Mouse (Mus musculus) spleen, embryonic (tissue): Measurements from ENCODE around the gene Faap20.

Source experiments
- CTCF ChIA-PET: fragments of 350-600 bp; sonication (Branson Sonifier 250); formaldehyde crosslinking; loops from one replicate; lab custom pipeline; 2022; lab: Charles Lee

Faap20 gene

DNA sequence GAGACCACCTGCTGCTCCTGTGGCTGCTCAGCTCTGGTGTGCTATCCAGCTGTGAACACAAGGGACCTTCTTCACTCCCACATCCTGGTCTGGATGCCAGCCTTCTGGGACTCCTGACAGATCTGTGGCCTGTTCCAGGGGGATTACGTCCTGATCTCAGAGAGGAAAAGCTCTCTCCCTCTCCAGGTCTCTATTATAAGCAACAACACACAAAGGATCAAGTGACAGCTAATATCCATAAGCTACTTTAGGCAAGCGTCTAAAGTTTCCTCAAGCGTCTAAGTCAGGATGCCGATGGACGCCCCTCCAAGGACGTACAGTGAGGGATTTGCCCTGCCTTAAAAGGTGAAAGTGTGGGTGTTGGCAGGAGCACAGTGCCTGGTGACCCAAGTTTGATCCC is 32.6 kb downstream of the Faap20 start:
- CTCF ChIA-PET, result no interaction called here

DNA sequence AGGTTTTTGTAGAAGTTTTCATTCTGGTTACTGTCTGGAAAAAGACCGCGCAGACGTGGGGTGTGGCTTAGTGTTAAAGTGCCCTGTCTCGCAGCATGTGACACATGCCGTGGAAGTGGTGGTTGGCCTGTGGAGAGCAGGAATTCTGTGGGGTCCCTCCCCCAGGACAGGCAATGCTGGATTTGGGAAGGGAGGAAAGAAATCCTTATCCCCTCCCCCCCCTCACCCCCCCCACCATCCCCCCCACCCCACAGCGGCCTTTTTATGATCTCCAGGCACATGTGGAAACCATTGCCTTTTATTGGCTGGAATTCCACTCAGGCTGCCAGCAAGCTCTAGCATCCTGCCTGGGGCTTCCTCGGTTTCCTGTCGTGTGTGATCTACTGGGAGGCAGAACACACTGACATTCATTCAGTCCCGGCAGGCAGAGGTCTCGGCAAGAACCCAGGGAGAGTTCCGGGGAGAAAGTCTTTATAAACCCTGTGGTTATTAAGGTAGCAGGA is 33.5 kb downstream of the Faap20 start:
- CTCF ChIA-PET, result no interaction called here

DNA sequence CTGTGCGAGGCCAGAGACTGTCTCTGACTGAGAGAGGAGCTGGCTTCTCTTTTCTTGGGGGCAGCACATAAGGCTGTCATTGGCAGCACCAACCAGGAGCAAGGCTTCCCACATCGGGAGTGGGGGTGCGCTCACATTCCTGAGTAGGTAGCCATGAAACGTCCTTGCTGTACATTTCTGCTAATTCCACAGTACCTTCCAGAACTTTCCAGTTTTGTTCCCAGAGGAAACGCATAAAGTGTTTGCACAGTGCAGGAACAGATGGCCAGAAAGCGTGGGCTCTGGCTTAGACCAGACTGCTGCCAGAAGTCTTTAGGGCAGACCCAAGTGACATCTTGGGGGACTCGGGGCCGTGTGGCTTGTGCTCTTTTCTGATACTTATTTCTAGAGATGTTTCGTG is 34.0 kb downstream of the Faap20 start:
- CTCF ChIA-PET, result no interaction called here

DNA sequence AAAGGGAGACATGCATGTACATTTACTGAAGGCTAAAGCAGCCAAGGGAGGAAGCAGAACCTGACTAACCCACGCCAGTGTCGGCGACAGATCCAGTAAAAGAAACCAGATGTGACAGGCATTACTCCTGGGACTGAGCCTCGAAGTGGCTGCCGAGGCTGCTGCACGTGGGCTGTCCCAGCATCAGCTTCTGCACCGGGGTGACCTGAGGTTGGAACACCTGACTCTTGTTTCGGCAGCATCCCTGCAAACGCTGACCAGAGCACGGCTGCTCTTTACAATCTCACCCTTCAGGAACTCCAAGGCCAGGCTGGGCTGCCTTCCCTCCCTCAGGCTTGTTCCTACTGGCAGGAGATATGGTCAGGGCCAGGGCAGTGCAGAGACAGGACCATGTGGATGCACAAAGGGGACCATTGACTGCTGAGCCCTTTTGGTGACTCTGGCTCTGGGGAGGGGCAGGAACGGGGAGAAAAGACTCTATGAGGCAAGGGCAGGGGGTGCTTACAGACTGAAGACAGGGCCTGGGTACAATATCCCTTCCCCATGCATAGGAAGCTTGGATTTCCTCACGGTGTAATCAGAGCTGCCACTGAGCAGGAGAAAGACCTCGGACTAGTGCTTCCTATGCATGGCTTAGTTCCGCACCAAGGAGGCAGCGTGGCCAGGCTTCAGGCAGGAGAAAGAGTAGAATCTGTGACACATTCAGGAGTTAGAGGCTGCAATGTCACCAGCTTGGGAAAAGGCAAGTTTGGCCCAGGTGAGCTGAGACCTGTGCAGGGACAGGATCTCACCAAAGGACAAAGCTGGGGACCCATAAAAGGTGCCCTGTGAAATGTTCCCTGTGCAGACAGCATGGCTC is 35.1 kb downstream of the Faap20 start:
- CTCF ChIA-PET, result no interaction called here

DNA sequence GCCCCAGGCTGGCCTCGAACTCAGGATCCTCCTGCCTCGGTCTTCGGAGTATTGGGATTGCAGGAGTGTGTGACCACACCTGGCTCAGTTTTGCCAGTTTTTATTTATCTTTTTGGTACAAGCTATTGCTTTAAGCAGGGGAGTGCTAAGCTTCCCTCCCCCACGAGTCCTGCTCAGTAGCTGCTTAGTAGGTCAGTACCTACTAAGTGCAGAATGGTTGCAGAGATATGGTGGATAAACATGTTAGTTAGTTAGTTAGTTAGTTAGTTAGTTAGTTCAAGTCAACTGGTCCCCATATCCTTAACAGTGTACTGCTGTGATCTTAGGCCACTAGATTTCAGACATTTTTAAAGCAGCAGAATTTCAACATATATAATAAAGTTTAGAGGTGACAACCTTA is 36.5 kb downstream of the Faap20 start:
- CTCF ChIA-PET, result no interaction called here

DNA sequence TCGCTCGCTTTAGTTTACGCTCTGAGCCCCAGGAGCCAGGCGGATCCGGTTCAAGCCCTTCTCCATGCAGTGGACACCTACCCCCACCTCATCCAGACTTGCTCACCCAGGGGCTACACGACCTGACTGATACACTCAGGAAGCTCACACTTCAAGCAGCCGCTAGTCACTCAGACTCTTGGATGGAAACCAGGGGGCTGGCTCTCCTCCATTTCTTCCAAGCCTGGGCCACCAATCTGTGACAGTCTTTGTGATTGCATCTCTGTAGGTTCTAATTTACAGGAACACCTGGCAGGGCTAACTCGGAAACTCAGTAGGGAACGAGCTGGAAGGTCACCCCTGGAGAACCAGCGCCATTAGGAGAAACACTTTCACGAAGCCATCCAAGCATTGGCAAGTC is 38.1 kb downstream of the Faap20 start:
- CTCF ChIA-PET, result no interaction called here

DNA sequence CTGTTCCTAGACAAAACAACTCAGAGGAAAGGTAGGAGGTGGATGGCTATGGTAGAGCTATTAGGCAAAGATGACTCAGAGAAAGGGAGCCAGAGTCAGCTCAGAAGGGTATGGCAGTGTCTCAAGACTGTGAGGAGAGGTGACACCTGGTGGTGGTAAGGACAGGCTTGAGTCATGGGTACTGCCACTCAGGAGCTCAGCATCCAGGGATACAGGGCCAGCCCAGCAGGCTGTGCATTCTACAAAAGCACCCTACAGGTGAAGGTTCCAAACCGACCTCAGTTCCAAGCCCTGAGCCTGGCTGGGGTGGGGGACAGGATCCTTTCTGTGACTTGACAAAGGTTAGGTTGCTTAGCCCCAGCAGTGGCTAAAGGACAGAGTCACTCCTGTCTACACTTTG is 39.0 kb downstream of the Faap20 start:
- CTCF ChIA-PET, result interaction anchor here (0.6 kb wide), 1 partner anchor 40 kb away, joined by 6 read pairs; no protein-coding TSS in a partner anchor

DNA sequence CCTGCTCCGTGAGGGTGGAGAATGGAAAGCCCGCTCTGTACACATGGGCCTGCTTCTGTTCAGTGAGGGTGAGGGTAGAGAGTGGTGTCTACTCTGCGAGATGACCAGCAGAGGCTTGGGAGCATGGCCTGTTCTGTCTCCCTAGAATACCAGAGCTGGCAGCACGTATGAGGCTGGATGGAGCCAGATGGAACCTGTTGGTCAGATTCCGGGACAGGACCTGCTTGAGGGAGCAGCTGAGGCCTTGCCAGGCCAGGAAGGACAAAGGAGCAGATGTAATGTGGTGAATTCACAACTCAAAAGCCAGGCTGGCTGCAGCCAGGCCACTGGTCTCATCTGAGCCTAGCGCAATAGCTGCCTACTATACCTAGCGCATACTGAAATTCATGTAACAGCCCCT is 40.4 kb downstream of the Faap20 start:
- CTCF ChIA-PET, result no interaction called here

DNA sequence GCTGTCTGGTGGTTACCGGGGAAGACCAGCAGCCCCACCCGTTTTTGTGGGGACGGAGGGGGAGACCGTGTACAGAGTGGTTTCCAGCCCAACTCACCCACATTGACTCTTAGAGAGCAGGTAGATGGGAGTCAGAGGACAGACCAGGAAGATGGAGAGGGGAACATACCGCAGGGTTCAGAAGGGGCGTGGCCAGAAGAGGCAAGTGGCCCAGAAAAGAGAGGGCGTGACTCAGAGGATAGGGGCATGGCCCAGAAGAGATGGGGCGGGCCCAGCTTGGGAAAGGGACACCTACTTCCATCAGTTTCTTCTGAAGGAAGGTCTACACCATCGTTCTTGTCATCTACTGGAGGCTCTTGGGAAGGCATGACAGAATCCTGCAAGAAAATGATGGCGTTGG is 43.3 kb downstream of the Faap20 start:
- CTCF ChIA-PET, result no interaction called here

DNA sequence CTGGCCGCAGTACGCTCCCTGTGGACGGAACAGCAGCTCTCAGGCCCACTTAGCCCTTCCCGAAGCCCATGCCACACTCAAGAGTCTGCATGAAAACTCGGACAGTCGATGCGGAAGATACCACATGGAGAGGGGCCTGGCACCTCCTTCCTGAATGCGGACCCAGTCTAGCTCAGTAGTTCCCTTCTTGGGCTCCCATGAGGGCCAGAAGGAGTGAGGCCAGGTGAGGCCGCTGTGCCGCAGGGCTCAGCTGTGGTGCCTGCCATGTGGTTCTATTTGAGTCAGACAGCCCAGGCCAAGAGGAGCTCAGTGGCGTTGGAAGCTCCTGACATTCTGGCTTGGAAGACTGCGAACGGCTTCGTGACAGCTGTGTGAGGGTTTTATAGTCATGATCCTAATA is 44.8 kb downstream of the Faap20 start:
- CTCF ChIA-PET, result no interaction called here

DNA sequence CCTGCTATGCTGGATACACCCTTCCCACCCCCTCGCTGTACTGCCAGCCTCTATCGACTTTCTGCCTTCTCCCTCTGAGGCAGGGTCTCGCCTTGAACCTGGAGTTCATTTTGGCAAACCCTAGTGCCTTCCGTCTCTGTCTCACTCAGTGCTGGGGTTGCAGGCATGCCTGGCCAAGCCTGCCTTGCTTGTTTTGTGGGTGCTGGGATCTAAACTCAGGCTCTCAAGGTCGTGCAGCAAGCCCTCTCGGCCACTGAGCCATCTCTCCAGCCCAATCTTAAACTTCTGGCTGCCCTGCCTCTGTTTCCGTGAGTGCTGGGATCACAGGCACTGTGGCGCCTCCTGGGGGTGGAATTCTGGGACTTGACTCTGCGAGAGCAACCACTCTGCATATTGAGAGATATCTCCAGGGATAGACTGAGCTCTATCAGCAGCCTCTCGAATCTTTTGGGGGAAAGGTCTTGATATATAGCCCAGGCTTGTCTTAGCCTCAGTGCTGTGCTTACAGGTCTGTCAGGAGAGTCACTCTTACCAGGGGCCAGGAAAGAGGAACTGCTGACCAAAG is 45.5 kb downstream of the Faap20 start:
- CTCF ChIA-PET, result no interaction called here

DNA sequence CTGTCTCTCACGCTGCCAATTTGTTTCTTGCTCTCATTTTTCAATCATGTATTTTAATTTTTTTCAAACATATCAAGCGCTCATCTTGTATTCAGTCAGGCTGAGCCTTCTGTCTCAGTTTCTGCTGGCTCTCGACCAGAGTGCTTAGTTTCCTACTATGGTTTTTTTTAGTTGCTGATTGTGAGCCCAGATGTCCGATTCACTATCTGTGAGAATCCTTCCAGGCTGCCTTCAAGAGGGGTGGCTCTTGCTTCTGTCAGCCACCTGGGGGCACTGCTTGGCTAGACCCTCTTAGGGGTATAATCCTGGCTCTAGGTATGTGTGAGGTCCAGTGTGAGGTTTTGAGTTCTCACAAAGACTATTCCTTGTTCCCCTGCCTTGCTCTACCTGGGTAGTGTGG is 46.4 kb downstream of the Faap20 start:
- CTCF ChIA-PET, result no interaction called here

DNA sequence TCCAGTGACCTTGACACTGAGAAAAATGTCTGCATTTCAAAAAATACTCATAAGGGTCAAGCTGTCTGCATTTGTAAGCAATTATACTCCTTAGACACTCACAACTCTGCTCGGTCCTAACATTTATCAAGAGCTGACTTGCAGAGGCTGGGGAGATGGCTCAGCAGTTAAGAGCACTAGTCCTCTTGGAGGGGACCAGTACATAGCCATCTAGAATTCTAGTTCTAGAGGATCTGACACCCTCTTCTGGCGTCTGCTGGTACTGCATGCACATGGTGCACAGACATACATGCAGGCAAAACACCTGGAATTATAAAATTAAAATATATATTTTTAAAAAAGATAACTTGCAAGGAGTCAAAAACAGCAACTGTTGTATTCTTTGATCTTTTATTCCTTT is 47.5 kb downstream of the Faap20 start:
- CTCF ChIA-PET, result no interaction called here

DNA sequence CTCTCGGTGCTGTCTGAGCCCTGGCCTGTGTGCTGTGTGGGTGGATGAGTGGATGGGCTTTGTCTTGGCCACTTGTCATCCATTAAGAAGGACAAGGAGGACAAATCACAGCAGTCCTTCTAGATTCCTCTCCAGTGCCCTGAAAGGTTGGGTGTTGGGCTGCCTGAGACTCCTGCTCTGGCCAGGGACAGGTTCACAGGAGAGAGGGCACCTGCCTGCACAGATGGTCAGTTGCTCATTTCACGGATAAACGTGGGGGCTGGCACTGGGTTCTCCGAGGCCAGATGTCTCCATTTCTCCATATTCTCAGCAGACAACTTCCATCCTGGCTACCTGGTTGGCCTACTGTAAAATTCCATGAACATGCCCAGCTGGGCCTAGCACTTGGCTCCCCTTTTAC is 49.2 kb downstream of the Faap20 start:
- CTCF ChIA-PET, result no interaction called here

DNA sequence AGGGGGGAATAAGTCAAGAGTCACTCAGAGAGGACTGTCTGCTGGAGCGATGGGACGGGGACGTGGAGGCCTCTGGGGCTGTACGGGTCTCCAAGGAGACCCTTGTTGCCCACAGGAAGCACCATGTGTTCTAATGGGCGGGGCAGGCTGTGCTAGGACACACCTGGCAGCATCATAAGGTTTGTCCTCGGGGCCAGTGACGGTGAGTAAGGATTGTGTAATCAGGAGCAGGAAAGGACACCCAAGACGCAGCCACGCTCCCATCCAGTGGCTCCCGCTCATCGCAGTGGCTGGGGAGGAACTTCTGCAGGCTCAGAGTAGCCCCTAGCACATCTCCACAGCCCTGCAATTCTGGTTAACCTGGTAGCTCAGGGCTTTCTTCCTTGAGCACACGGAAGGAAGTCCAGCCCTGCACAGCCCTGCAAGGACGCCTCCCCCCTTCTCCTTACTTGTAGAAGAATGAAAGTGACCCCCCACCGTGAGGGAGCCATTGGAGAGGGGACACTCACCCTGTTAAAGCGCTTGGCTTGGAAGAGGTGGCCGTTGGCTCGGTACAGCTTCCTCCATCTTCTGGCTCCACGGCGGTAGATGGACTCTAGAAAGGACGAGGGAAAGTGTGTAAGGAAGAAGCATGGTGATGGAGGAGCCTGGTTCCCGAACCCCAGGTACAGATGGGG is 51.0 kb downstream of the Faap20 start:
- CTCF ChIA-PET, result no interaction called here

DNA sequence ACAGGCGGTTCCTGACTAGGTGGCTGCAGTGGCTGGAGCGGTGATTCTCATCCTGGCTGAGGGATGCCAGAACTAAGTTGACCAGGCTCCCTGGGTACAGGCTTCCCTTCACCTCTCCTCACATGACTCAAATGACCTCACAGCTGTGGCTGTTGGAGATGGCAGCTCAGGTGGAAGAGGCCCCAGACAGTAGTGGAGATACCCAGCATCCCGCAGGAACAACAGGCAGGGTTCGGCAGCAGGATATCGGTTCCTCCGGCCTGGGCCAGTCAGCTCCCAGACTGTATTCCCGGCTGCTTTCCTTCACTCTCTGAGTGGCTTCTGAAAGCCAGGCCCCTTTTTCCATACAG is 51.5 kb downstream of the Faap20 start:
- CTCF ChIA-PET, result no interaction called here

DNA sequence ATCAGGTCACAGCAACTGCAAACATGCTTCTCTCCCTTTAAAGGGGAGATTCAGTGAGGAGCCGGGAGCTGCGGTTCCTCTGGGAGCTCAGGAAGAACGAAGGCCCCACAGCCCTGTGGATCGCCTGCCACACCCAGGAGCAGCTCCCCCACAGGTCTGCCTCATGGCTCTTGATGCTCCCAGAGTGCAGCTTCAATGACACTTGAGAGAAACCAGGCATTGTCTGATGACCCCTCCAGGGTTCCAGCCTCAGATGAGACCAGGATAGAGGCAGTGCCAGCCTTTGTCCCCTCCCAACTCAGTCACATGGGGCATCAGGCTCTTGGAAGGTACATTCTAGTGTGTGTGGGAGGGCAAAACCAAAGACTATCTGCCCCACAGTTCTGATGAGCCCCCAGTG is 52.4 kb downstream of the Faap20 start:
- CTCF ChIA-PET, result no interaction called here

DNA sequence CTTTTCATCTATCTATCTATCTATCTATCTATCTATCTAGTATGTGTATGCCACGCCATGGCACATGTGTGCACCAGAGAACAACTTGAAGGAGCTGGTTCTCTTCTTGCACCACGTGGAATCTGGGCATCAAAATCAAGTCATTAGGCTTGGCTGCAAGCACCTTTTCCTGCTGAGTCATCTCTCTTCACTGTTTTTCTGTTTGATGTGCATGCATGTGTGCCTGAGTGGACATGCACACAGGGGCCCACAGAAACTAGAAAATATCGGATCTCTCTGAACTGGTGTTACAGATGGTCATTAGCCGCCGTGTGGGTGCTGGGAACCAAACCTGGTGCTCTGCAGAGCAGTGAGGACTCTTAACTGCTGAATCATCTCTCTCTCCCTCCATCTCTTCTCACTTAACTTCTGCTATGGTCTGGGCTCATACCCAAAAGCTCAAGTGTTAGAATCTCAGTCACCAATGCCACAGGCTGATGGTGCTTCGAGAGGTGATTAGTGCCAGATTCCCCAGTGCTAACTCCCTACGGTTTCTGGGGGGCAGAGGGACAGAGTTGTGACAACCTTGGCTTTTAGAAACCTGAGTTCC is 55.0 kb downstream of the Faap20 start:
- CTCF ChIA-PET, result no interaction called here

DNA sequence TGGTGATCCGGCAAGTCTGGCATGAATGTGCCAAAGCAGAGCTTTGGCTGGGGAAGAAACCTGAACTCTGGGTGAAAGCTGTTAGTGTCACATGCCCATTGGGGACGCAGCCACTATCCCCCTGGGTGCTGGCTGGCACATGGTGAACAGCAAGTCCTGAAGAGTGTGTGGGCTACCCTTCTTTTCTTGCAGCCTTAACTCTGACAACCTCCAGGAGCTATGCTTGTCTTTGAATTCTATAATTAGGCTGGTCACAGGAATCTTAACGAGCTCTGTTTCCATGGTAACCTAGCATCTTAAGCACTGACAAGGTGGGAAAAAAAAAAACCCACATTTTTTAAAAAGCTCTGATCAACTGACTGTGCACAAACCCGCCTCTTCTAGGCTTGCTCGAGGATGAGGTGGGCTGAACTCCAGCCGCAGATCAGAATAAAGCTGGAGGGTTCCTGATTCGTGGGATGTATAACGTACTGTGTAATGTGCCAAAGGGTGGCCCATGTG is 56.0 kb downstream of the Faap20 start:
- CTCF ChIA-PET, result no interaction called here
